Mouse (Mus musculus): ENCODE data around the gene Gm20388.
"Not testable (repeated sequence)": the region's sequence is repeated elsewhere in the genome, so short reads cannot be mapped to it uniquely, and the experiment has no call there.

Gm20388 gene

DNA sequence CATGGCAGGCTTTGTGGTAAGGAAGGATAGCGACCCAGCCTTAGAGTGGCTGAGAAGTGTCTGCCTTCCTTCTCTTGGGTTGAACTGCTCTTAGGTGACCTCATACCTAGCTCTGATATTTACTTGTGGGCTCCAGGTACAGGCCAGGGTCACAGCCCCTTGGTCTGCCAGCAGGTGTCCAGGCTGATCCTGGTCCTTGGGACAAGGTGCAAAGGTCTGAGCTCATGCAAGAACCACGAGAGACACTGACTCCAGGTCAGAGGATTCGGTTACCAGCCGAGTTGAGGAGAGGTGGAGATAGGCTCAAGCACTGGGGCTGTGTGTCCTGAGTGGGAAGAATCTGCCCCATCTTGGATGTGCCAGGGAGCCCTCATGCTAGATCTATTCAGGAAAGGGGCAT lies 3333.7 kb downstream of the Gm20388 start:
- in situ Hi-C loops (cut with MboI, MseI): no loop called here

DNA sequence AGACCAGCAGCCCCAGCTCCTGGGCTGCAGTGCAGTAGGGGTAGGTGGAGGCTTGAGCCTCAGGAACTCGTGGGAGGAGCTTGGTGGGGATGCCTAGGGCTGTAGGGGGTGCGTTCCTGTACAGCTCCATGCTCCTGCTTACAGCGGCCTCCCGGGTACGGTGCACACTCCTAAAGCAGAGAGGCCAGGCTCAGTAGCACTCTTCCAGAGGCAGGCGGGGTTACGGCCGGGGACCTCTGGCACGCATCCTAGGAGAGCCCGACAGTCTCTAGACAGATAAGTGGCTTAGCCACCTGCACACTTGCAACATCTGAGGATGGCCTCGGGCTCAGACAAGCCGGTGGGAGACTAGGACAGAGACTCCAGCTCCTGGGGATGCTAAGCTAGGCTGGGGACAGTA lies 3334.9 kb downstream of the Gm20388 start:
- in situ Hi-C loops (cut with MboI, MseI): no loop called here

DNA sequence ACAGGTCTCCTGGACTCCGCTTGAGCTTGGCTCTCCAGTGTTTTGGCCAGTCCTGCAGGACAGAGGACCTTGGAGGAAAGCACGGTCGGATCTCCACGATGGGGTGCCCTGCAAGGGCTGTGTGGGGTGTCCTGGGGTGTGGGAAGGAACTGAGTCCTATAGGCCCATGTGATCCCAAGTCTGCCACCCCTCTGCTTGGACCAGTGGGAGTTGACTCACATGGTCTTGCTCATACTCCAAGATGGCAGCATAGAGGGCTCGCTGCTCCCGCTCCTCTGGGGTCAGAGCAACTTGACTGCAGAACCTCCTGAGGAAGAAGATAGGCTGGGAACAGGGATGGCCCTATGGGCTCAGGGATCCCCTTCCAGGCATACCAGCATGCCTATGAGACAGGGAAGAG lies 3337.1 kb downstream of the Gm20388 start:
- in situ Hi-C loops (cut with MboI, MseI): no loop called here

GRCm38 (mm10) chr8:123248596-123248995 lies 3338.0 kb downstream of the Gm20388 start:
- in situ Hi-C loops (cut with MboI, MseI): no loop called here

DNA sequence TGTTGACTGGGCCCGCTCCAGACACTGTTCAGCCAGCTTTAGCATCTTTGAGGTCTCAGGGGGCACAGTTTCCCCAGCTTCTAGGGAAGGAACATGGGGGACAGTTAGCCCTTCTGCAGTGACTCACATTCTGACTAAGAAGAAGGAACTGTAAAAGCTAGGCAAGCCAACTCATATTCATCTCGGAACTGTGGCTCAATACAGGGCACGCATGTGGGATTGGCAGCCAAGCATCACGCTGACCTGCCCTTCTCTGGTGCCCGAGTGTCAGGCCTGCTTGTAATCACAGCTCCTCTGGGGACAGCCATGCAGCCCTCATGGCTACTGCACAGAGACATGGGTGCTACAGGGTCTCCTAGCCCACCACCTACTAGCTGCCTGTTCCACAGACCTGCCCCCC lies 3340.3 kb downstream of the Gm20388 start:
- in situ Hi-C loops (cut with MboI, MseI): no loop called here

DNA sequence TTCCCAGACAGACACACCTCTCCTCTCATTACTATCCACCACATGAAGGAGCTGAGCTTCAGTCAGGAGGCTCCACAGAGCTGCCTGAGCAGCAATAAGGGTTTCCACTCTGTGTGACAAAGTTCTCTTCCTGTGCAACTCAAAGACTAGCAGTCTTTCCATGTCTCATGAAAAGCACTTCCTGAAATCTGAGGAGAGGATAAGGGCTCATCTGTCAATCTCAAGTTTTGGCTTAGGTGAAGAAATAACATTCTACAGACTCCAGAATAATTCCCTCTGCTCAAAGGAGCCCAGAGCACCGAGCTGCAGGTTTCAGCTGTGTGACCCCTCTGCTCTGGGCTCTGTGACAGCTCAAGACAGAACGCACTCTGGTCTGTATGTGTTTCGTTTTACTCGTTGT lies 3342.3 kb downstream of the Gm20388 start:
- in situ Hi-C loops (cut with MboI, MseI): no loop called here

DNA sequence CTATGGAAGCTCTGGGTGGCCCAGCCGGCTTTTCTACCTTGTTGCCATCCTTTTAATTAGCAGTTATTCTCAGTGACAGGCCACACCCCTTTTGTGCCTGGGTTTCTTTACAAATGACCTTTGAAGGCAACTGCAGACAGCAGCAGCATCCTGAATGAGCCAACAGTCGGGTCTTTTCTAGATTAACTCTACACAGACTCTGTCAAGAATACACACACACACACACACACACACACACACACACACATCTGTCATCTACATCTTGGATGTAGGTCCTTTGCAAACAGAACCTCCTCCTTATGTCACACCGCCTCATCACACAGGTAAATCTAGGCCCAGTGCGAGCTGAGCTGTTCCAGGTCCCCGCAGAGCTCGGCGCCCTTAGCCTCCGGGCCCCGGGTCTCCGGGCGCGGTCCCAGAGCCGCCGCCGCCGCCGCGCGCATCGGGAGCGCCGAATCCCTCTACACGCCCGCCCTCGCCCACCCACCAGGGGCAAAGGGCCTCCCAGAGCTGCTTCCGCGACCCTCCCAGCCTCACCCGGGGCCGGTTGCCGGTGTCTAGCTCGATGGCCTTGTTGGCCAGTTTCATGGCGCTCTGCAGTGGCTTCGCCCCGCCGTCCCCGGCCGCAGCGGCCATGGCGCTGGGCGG lies 3342.9 kb downstream of the Gm20388 start:
- in situ Hi-C loops (cut with MboI, MseI): no loop called here

DNA sequence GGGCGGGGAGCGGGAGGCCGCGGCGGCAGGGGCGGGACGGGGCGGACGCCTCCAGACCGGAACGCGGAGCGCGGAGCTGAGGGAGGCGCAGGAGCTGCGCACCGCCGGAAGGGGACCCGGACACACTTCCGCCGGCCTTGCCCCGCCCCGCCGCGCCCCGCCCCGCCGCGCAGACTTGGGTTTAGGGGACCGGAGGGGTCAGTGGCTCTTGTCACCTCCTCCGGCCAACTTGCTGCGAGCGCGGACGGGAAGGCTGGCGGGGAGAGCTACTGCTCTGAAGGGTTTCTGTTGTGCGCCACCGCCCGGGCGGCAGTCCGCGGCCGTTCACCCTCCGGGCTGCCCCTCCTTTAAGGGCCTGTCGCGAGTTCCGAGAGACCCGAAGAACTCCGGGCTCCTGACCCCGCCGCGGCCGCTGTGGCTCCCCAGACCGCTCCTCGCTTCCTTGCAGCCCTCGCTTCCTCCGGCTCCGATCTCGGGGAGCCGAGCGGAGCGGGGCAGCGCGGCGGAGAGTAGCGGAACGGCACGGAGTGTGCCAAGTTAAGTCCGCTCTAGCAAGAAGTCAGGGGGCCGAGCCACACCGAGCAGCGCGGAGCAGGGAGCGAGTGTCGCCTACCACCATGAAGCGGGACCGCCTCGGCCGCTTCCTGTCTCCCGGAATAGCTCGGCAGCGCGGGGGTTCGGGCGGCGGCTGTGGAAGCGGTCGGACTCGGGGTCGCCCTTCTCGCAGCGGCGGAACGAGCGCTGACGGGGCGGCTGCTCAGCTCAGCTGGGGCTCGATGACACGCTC lies 3343.7 kb downstream of the Gm20388 start, which contains the start of the genes Zfp276 and Vps9d1:
TSS of gene Zfp276 (plus strand) at position 97 of the 787 bp plus-strand sequence.
TSS of gene Vps9d1 (minus strand) at position 250 of the 787 bp plus-strand sequence.
- in situ Hi-C loops (cut with MboI, MseI): no loop called here

DNA sequence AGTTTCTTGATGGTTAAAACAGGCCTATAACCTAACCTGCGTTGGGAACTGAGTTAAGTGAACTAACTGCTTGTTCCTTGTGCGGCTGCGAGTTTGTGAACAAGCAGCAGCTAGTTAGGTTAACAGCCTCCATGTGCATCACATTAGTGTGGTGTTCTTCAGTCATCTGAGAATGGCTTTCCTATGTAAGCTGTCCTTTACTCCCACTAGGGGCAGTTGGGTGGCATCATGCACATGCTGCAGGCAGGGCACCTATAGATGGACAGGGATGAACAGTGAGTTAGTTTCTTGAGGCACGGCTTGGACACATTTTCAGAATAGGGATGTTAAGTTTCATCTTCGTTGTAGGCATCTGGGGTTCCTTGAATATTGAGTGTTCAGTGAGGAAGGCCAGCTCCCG lies 3344.5 kb downstream of the Gm20388 start:
- in situ Hi-C loops (cut with MboI, MseI): no loop called here

GRCm38 (mm10) chr8:123257114-123257513 lies 3346.5 kb downstream of the Gm20388 start:
- in situ Hi-C loops (cut with MboI, MseI): no loop called here

DNA sequence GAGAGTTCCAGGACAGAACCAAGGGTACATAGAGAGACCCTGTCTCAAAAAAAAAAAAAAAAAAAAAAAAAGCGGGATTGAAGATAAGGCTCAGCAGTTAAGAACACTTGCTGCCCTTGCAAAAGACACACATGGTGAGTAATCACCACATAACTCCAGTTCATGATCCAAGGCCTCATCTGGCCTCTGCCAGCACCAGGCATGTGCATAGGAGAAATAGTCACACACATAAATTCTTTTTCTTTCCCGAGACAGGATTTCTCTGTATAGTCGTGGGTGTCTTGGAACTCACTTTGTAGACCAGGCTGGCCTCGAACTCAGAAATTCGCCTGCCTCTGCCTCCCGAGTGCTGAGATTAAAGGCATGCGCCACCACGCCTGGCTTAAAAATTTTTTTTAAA lies 3347.0 kb downstream of the Gm20388 start:
- in situ Hi-C loops (cut with MboI, MseI): not testable (repeated sequence)

DNA sequence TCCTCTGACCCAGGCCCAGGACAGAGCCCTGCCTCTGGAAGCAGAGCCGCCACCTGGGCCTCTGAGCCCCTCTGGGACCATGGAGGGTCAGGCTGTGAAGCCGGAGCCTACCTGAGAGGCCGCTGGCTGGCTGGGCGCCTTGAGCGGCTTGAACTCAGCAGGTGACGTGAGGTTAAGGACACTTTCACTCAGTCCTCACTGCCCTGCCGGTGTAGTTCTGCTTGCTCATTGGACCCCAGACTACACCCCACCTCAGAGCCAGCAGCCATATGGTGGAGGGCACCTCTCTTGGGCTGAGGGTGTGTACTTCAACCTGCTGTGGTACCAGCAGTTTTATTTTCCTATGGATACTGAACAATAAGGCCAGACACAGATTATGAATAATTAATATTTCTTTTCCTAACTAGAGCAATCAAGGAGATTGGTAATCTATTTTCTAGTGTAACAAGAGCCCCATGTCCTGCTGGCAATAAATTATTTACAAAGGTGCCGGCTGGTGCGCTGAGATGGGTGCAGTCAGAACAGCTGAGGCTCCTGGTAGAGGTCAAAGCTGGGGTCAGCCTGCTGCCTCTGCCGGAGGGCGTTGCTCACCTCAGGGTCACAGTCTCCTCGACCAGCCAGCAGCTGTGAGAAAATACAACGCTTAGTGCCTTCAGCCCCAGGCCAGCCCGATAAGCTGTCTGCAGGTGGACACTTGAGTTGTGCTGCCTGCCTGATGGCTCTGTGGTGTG lies 3357.4 kb downstream of the Gm20388 start:
- in situ Hi-C loops (cut with MboI, MseI): no loop called here

GRCm38 (mm10) chr8:123271147-123271546 lies 3360.5 kb downstream of the Gm20388 start:
- in situ Hi-C loops (cut with MboI, MseI): no loop called here

DNA sequence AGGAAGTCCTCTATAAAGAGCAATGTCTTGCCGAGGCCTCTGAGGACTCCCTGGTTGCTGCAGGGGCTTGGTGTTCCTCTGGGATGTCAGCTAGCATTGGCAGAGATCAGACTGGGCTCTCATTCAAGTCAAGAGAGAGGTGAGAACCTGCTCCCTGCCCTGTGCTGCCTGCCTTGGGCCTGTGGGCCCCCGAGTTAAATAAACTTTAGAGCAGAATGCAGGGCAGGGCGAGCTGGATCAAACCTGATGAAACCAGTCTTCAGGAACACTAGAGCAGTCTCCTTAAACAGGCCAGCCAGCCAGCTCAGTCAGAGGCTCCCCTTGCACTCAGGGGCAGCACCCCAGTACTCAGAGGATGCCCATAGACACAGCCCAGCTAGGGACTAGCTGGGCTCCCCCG lies 3361.3 kb downstream of the Gm20388 start:
- in situ Hi-C loops (cut with MboI, MseI): no loop called here

DNA sequence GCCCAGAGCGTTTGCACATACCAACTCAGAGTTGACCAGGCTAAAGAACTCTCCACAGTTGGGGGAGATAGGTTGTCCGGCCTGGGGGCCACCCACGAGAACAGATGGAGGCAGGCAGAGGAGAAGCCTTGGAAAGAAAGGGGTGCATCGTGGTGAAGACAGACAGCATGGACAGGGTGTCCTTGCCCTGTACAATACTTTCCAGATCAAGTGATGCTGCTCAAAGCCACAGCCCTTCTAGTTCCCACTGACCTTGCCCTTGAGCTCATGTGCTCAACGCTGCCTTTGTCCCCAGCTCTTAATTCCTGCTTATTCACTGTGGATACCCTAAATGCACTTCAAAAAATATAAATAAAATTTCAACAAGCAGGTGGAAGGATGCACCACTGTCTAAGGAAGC lies 3363.8 kb downstream of the Gm20388 start:
- in situ Hi-C loops (cut with MboI, MseI): no loop called here

DNA sequence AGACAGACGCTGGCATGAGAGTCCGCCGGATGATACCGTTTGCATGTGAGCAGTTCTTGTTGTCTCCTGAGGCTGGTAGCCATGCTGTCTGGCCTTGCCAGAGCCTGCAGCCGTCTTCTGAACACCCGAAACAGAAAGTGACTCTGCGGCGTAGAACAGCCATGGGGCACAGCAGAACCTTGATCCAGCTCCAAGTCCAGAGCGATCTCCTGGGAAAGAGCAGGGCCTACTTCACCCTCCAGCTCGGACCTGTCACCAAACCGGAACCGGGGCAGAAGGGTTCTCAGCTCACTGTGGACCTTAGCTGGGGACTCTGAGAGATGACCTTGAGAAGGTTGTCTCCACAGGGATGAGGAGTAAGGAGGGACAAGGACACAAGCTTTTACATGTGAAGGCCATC lies 3364.5 kb downstream of the Gm20388 start:
- in situ Hi-C loops (cut with MboI, MseI): no loop called here

DNA sequence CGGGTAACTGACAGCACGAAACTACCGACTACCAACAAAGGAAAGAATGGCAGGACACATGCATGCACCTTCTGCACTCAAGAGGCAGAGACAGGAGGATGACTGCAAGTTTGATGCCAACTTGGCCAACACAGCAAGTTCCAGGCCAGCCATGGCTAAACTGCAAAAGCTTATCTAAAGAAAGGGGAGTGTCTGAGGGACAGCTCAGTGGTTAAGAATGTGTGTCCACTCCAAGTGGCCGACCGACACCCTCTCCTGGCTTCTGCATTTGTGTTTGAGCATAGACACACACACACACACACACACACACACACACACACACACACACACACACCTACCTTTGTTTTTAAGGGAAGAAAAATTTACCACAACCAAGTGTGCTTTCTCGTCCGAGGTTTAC lies 3367.8 kb downstream of the Gm20388 start:
- in situ Hi-C loops (cut with MboI, MseI): no loop called here

DNA sequence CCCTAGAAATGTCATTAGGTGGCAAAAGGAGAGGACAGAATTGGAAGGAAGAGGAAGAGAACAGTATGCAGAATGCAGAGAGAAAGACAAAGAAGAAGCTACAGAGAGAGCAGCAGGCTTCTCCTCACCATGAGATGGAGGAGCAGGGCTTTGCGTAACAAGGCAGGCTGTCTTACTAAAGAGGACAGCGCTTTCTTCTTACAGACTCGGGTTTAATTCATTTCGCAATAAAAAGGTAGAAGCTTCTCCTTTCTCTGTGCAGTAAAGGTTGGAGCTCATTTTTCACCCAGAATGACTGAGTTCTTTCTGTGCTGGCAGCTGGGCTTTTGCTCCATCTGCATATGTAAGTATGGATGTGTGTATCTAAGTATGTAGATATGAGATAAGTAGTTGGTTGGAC lies 3369.2 kb downstream of the Gm20388 start:
- in situ Hi-C loops (cut with MboI, MseI): no loop called here

- in situ Hi-C loops (cut with MboI, MseI): no loop called here
Measured at GRCm38 (mm10) chr8:123280302-123281094, 3369.9 kb downstream of the Gm20388 start.

- in situ Hi-C loops (cut with MboI, MseI): not testable (repeated sequence)
Measured at GRCm38 (mm10) chr8:123282994-123283393, 3372.4 kb downstream of the Gm20388 start.

- in situ Hi-C loops (cut with MboI, MseI): no loop called here
Measured at GRCm38 (mm10) chr8:123283991-123284390, 3373.3 kb downstream of the Gm20388 start.

DNA sequence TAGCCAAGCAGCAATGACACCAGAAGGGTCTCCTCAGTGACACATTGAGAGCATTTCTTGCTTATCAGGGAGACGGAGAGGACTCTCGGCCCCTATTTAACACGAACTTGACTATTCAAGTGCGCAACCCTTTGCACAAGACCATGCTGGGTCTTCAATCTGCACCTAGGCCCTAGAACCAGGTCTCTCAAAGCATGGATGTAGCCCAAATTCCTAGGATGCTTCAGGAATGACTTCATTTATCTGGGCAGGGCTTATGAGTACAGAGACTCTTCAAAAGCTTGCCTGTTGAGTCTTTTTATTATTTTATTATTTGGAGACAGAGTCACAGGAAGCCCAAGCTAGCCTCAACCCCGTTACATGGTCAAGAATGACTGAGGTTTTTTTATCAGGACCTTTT lies 3373.9 kb downstream of the Gm20388 start:
- in situ Hi-C loops (cut with MboI, MseI): no loop called here

Data from T-helper 1 cell (primary cell).